Mouse (Mus musculus) lung, adult 2 months (tissue): ENCODE data around the gene Arhgap35. TPM values are rescaled to one million over a fixed set of nuclear protein-coding genes. Genes with fewer than 3 reads are reported as not detected.

Experiments
- DNase-seq: peaks from one replicate; pipeline ENCODE4 v3.0.0; 2022
- H3K4me1 ChIP-seq: fragments of 200-500 bp; 2 replicates; pipeline ENCODE4 v1.6.1; 2011; ENCODE audit warnings: low read length; ENCODE audit not compliant: control insufficient read depth, insufficient read depth
- H3K4me3 ChIP-seq: fragments of 200-500 bp; replicated peaks from 2 replicates; pipeline ENCODE3; 2011; ENCODE audit warnings: low read depth, mild to moderate bottlenecking, control low read depth, low read length; ENCODE audit errors: extremely low read depth
- CTCF ChIP-seq: fragments of 200-500 bp; IDR thresholded peaks from 2 replicates; pipeline ENCODE4 v1.5.1; 2011; ENCODE audit warnings: mild to moderate bottlenecking, low read length, control low read depth; ENCODE audit not compliant: insufficient read depth
- POLR2A ChIP-seq: fragments of 200-500 bp; IDR thresholded peaks from 2 replicates; pipeline ENCODE4 v1.6.1; 2011; ENCODE audit warnings: low read depth, mild to moderate bottlenecking, control low read depth, low read length, borderline replicate concordance; ENCODE audit errors: extremely low read depth
- WGBS: fragments of 180-500 bp; shearing (Covaris S2); methylation state at CpG from one replicate; pipeline ENCODE4 v1.1.7; 2018; 5-methylcytosine and 5-hydroxymethylcytosine counted together
- polyA plus RNA-seq: library from polyadenylated mRNA; depleted of rRNA; stranded (reverse); fragments of >200 nt; gene quantifications from 2 replicates; pipeline ENCODE4 v1.2.3, GENCODE M21; 2012

The Arhgap35 gene
- polyA plus RNA-seq, 1 experiment, result 27.2 TPM

- 2% methylated on average over 58 of the region's 59 CpGs for WGBS
- no peak overlapping the region for H3K4me3 ChIP-seq
- no peaks in the 10 kb centered on the region for H3K4me1 ChIP-seq
- DNase-seq, result no peak
- TF ChIP-seq CTCF (no peak), POLR2A (no peak)
Observed at GRCm38 (mm10) chr7:16475764-16476599, 138.8 kb downstream of the Arhgap35 start.

GRCm38 (mm10) chr7:16475321-16475720 is 139.5 kb downstream of the Arhgap35 start:
- no peak for DNase-seq
- 3% methylated on average over 23 of the region's 23 CpGs for WGBS
- H3K4me3 ChIP-seq, result no peak overlapping the region
- no peaks in the 10 kb centered on the region for H3K4me1 ChIP-seq
- TF ChIP-seq CTCF (no peak), POLR2A (no peak)

- Histone ChIP-seq H3K4me3 (no peak overlapping the region), H3K4me1 (no peaks in the 10 kb centered on the region)
- no peak for DNase-seq
- WGBS, result 5% methylated on average over 33 of the region's 33 CpGs
- TF ChIP-seq CTCF, result no peak
- TF ChIP-seq POLR2A, result no peak
Observed at GRCm38 (mm10) chr7:16474445-16474844, 140.3 kb downstream of the Arhgap35 start.

- 66% methylated on average over 8 of the region's 8 CpGs for WGBS
- H3K4me3 ChIP-seq, result no peak overlapping the region
- TF ChIP-seq CTCF, result no peak
- TF ChIP-seq POLR2A, result no peak
Observed at GRCm38 (mm10) chr7:16473847-16474246, 140.9 kb downstream of the Arhgap35 start.

GRCm38 (mm10) chr7:16472116-16472709 is 142.6 kb downstream of the Arhgap35 start:
- Histone ChIP-seq H3K4me1 (no peaks in the 10 kb centered on the region), H3K4me3 (no peak overlapping the region)
- WGBS, result 20% methylated on average over 17 of the region's 17 CpGs
- no peak for TF ChIP-seq POLR2A
- no peak for TF ChIP-seq CTCF
- no peak for DNase-seq

More at GRCm38 (mm10) chr7:16473847-16474246, 140.9 kb downstream of the Arhgap35 start:
- no peak for DNase-seq
- H3K4me1 ChIP-seq, result no peaks in the 10 kb centered on the region

GRCm38 (mm10) chr7:16471549-16471948 is 143.2 kb downstream of the Arhgap35 start:
- TF ChIP-seq CTCF (peak; percentile 37; the same call in 1 of the 2 replicates), POLR2A (no peak)
- WGBS, result 43% methylated on average over 9 of the region's 9 CpGs
- Histone ChIP-seq H3K4me1 (no peaks in the 10 kb centered on the region), H3K4me3 (no peak overlapping the region)
- no peak for DNase-seq

GRCm38 (mm10) chr7:16468115-16468514 is 146.7 kb downstream of the Arhgap35 start:
- no peak for DNase-seq
- H3K4me1 ChIP-seq, result no peaks in the 10 kb centered on the region
- TF ChIP-seq CTCF (no peak), POLR2A (no peak)
- 36% methylated on average over 5 of the region's 5 CpGs for WGBS
- no peak overlapping the region for H3K4me3 ChIP-seq

- 61% methylated on average over 4 of the region's 4 CpGs for WGBS
- DNase-seq, result no peak
- no peaks in the 10 kb centered on the region for H3K4me1 ChIP-seq
- H3K4me3 ChIP-seq, result no peak overlapping the region
- TF ChIP-seq POLR2A (no peak), CTCF (no peak)
Observed at GRCm38 (mm10) chr7:16466565-16466964, 148.2 kb downstream of the Arhgap35 start.

- Histone ChIP-seq H3K4me3 (no peak overlapping the region), H3K4me1 (no peaks in the 10 kb centered on the region)
- TF ChIP-seq POLR2A (no peak), CTCF (no peak)
- 89% methylated on average over 5 of the region's 5 CpGs for WGBS
- no peak for DNase-seq
Observed at GRCm38 (mm10) chr7:16465568-16465967, 149.2 kb downstream of the Arhgap35 start.

- H3K4me1 ChIP-seq, result no peaks in the 10 kb centered on the region
- TF ChIP-seq POLR2A (no peak), CTCF (peak; percentile 93)
- H3K4me3 ChIP-seq, result no peak overlapping the region
- DNase-seq, result peak; percentile 76
- 6% methylated on average over 8 of the region's 8 CpGs for WGBS
Observed at GRCm38 (mm10) chr7:16465160-16465559, 149.6 kb downstream of the Arhgap35 start.

GRCm38 (mm10) chr7:16463214-16463613 is 151.6 kb downstream of the Arhgap35 start:
- under 1% methylated on average over 14 of the region's 14 CpGs for WGBS
- Histone ChIP-seq H3K4me3 (no peak overlapping the region), H3K4me1 (no peaks in the 10 kb centered on the region)
- DNase-seq, result peak; percentile 82
- no peak for TF ChIP-seq POLR2A
- TF ChIP-seq CTCF, result peak; percentile 96
